Mouse (Mus musculus): ENCODE measurements at regions not wholly inside any gene's neighbourhood (a gene's known extent, or its start where the extent isn't known, plus 50 kb on each side); places are given as distances from the start of the nearest gene placed in this dataset.

DNA sequence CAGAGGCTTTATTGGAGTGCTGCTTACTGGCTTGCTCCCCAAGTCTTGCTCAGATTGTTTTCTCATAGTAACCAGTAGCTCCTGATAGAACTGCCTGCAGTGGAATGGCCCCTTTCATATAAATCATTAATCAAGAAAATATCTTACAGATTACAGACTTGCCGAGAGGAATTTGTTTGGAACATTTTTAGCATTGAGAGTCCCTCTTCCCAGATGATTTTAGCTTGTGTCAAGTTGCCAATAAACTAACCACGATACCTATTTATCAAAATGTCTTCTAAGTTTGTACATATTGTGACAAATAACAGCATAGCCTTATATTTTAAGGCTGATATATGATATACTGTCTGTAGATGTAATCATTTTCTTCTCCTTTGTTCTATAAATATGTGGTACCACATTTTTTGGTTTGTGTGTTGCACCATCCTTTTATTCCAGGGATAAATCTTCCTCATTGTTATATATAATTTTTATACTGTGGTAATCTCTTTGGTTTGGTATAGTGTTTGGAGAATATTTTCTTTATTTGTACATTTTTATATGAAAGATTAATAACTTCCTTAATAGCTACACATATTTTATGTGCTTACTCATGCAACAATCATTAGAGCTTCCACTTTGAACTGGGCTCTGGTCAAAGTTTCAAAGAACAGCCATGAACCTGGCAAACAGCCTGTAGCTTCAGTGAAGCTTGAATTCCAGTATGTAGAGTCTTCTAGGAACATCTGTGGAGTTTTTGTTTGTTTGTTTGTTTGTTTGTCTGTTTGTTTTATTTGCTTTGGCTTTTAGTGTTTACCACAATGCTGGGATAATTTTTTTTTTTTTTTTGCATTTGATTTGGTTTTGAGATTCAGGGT, 153.1 kb upstream of the Marcks start:
- WGBS, result 94% methylated on average over 2 of the region's 2 CpGs
- Histone ChIP-seq H3K9me3 (ENCODE audit: control insufficient read depth, low read length) (no peaks in the 10 kb centered on the region), H3K9ac (replicated peaks; ENCODE audit: low read length) (no peak overlapping the region), H3K27me3 (ENCODE audit: control insufficient read depth, insufficient read depth, low read length) (no peaks in the 10 kb centered on the region), H3K4me1 (ENCODE audit: control insufficient read depth, insufficient read depth, low read length) (no peaks in the 10 kb centered on the region), H3K36me3 (ENCODE audit: control insufficient read depth, insufficient read depth, low read length) (no peaks in the 10 kb centered on the region), H3K27ac (replicated peaks; ENCODE audit: low read depth, low read length) (no peak overlapping the region), H3K4me3 (replicated peaks; ENCODE audit: low read depth, low read length) (no peak overlapping the region), H3K4me2 (ENCODE audit: low read length) (no peak overlapping the region)
- DNase-seq (no peak), ATAC-seq (ENCODE audit: low FRiP score, low TSS enrichment) (no peak)

DNA sequence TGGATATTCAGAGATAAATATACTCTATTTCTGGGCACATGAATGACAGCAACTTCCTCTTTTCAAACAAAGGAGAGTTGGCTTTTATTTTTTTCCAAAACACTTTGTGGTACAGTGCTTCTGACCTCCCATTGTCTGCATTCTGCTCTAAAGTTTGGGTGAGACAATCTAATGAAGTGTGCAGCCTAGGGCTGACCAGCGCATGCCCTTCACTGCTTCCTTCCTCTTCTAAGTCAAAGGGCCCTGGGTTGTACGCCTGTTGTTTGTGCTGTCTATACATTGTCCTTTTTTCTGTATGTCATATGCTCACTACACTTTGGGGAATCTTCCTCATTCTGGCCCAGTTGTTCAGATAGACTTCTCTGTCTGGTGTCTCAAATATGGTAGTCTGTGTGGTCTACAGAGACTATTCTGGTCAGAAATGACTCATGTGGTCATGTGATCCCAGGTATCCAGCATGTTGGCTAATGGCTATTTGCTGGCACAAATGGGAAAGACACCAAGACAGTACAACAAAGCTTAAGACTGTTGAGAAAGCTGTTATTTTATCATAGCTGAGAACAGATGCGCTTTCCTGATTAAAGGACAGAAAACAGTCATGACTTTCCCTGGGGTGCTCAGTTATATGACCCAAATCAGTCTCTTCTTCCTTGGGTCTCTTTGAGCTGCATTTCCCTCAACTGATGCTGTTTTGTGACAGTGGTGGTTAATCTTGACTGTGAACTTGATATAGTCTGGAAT, 151.4 kb upstream of the Marcks start:
- 94% methylated on average over 3 of the region's 3 CpGs for WGBS
- Histone ChIP-seq H3K4me2 (ENCODE audit: low read length) (no peak overlapping the region), H3K9ac (replicated peaks; ENCODE audit: low read length) (no peak overlapping the region), H3K36me3 (ENCODE audit: control insufficient read depth, insufficient read depth, low read length) (no peaks in the 10 kb centered on the region), H3K27ac (replicated peaks; ENCODE audit: low read depth, low read length) (no peak overlapping the region), H3K4me1 (ENCODE audit: control insufficient read depth, insufficient read depth, low read length) (no peaks in the 10 kb centered on the region), H3K4me3 (replicated peaks; ENCODE audit: low read depth, low read length) (no peak overlapping the region), H3K27me3 (ENCODE audit: control insufficient read depth, insufficient read depth, low read length) (no peaks in the 10 kb centered on the region), H3K9me3 (ENCODE audit: control insufficient read depth, low read length) (no peaks in the 10 kb centered on the region)
- no peak for DNase-seq
- no peak for ATAC-seq (ENCODE audit: low FRiP score, low TSS enrichment)

DNA sequence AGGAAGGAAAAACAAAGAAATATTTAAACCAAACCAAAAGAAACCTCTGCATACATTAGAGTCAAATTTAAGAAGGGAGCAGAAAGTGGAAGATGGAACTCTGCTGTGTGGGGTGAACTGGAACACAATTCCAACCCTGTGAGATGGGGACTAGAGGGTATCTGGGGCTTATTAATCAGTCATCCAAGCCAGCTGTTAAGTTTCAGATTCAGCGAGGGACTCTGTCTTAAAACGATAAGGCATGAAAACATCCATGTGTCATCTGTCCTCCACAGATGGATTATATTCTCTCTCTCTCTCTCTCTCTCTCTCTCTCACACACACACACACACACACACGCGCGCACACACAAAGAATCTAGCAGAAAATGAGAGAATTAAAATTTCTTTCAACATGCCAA, 147.6 kb upstream of the Marcks start:
- WGBS, result 93% methylated on average over 5 of the region's 5 CpGs
- Histone ChIP-seq H3K4me1 (ENCODE audit: control insufficient read depth, insufficient read depth, low read length) (no peaks in the 10 kb centered on the region), H3K27ac (replicated peaks; ENCODE audit: low read depth, low read length) (no peak overlapping the region), H3K36me3 (ENCODE audit: control insufficient read depth, insufficient read depth, low read length) (no peaks in the 10 kb centered on the region), H3K9ac (replicated peaks; ENCODE audit: low read length) (no peak overlapping the region), H3K4me2 (ENCODE audit: low read length) (no peak overlapping the region), H3K9me3 (ENCODE audit: control insufficient read depth, low read length) (no peaks in the 10 kb centered on the region), H3K4me3 (replicated peaks; ENCODE audit: low read depth, low read length) (no peak overlapping the region), H3K27me3 (ENCODE audit: control insufficient read depth, insufficient read depth, low read length) (no peaks in the 10 kb centered on the region)
- DNase-seq (no peak), ATAC-seq (ENCODE audit: low FRiP score, low TSS enrichment) (no peak)

DNA sequence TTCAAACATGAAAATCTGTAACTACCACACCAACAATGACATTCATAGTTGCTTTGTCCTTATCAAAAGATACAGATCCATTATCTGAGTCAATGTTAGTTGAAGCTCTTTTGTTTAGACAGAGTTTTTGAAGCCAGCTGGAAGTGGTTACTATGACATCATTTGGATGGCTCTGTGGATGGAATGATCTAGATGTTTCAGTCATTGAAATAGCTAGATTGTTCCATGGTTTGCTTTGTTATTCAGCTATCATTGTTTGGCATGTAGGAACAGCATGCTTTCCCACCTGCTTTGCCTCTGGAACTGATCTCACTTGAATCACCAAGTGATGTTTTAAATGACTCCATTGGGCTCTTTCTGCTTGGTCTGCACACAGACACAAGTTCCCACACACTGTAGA, 144.2 kb upstream of the Marcks start:
- H3K4me3 ChIP-seq (replicated peaks; ENCODE audit: low read depth, low read length), result no peak overlapping the region

DNA sequence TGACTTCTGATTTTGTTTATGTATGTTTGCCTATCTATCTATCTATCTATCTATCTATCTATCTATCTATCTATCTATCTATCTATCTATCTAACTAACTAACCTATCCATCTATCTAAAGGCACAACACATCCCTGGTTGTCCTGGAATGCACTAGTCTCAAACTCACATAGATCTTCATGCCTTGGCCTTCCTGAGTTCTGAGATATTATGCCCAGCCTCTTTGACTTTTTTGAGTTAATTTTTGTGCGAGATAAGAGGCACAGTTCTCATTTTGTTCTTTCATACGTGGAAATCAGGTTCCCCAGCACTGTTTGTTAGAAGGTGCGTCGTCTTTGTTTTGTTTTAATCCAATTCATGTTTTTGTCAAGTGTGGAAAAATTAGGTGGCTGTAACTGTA, 142.1 kb upstream of the Marcks start:
- Histone ChIP-seq H3K27ac (replicated peaks; ENCODE audit: low read depth, low read length) (no peak overlapping the region), H3K4me3 (replicated peaks; ENCODE audit: low read depth, low read length) (no peak overlapping the region), H3K4me2 (ENCODE audit: low read length) (no peak overlapping the region), H3K27me3 (ENCODE audit: control insufficient read depth, insufficient read depth, low read length) (no peaks in the 10 kb centered on the region), H3K9ac (replicated peaks; ENCODE audit: low read length) (no peak overlapping the region), H3K9me3 (ENCODE audit: control insufficient read depth, low read length) (no peaks in the 10 kb centered on the region), H3K4me1 (ENCODE audit: control insufficient read depth, insufficient read depth, low read length) (no peaks in the 10 kb centered on the region), H3K36me3 (ENCODE audit: control insufficient read depth, insufficient read depth, low read length) (no peaks in the 10 kb centered on the region)
- DNase-seq (no peak), ATAC-seq (ENCODE audit: low FRiP score, low TSS enrichment) (no peak)
- 89% methylated on average over 4 of the region's 4 CpGs for WGBS

More for the DNA sequence above, 144.2 kb upstream of the Marcks start:
- Histone ChIP-seq H3K27me3 (ENCODE audit: control insufficient read depth, insufficient read depth, low read length) (no peaks in the 10 kb centered on the region), H3K4me1 (ENCODE audit: control insufficient read depth, insufficient read depth, low read length) (no peaks in the 10 kb centered on the region), H3K4me2 (ENCODE audit: low read length) (no peak overlapping the region), H3K27ac (replicated peaks; ENCODE audit: low read depth, low read length) (no peak overlapping the region), H3K9ac (replicated peaks; ENCODE audit: low read length) (no peak overlapping the region), H3K36me3 (ENCODE audit: control insufficient read depth, insufficient read depth, low read length) (no peaks in the 10 kb centered on the region), H3K9me3 (ENCODE audit: control insufficient read depth, low read length) (no peaks in the 10 kb centered on the region)
- ATAC-seq (ENCODE audit: low FRiP score, low TSS enrichment) (no peak), DNase-seq (no peak)

DNA sequence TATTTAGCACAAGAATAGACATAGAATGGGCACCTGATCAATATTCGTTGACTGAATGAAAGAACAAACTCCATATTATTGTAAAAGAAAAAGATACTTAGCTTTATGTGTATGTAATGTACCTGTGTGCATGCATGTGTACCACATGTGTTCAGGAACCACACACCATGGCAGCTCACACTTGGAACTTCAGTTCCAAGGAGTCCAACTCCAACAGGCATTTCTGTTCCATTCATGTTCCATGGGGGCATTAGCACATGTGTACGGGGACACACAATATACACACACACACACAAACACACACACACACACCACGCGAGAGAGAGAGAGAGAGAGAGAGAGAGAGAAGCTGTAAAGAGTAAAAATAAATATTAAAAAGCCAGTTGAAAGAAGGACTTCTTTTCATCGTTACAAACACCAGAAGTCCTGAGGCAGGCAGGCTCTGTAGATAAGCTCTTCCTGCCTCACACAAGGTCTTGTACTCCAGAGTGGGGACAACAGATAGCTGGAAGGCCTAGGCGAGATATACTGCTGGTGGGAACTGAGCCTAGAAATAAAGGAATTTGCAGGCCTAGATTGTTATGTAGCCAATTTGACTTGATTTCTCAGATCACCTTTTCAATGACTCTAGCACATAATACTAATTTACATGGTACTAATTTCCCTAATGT, 141.6 kb upstream of the Marcks start:
- Histone ChIP-seq H3K27me3 (ENCODE audit: control insufficient read depth, insufficient read depth, low read length) (no peaks in the 10 kb centered on the region), H3K9ac (replicated peaks; ENCODE audit: low read length) (no peak overlapping the region), H3K4me1 (ENCODE audit: control insufficient read depth, insufficient read depth, low read length) (no peaks in the 10 kb centered on the region), H3K4me2 (ENCODE audit: low read length) (no peak overlapping the region), H3K36me3 (ENCODE audit: control insufficient read depth, insufficient read depth, low read length) (no peaks in the 10 kb centered on the region), H3K4me3 (replicated peaks; ENCODE audit: low read depth, low read length) (no peak overlapping the region), H3K9me3 (ENCODE audit: control insufficient read depth, low read length) (no peaks in the 10 kb centered on the region), H3K27ac (replicated peaks; ENCODE audit: low read depth, low read length) (no peak overlapping the region)
- no peak for ATAC-seq (ENCODE audit: low FRiP score, low TSS enrichment)
- DNase-seq, result no peak
- whole genome bisulfite sequencing, result 87% methylated on average over 6 of the region's 6 CpGs

DNA sequence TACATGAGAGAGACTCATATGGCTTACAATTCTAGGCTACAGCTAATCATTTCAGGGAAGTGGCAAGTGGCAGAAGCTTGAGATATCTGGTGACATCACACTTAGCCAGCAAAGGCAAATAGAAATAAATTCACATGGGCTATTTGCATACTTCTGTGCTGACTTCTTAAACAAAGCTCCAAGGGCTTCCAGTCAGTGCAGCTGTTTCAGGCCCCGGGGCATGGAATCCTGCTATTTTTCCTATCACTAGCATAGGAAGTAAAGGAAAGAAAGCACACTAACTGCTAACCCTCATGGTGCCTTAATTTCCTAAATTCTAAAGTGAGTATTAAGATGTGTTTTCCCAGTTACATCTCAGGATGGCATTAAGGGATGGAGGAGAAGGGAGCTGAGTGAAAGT, 140.6 kb upstream of the Marcks start:
- no peaks in the 10 kb centered on the region for H3K9me3 ChIP-seq (ENCODE audit: control insufficient read depth, low read length)
- 49% methylated on average over 1 of the region's 1 CpGs for WGBS
- H3K9ac ChIP-seq (replicated peaks; ENCODE audit: low read length), result no peak overlapping the region
- H3K27me3 ChIP-seq (ENCODE audit: control insufficient read depth, insufficient read depth, low read length), result no peaks in the 10 kb centered on the region
- H3K4me2 ChIP-seq (ENCODE audit: low read length), result no peak overlapping the region
- no peak overlapping the region for H3K4me3 ChIP-seq (replicated peaks; ENCODE audit: low read depth, low read length)
- no peak for ATAC-seq (ENCODE audit: low FRiP score, low TSS enrichment)
- H3K27ac ChIP-seq (replicated peaks; ENCODE audit: low read depth, low read length), result no peak overlapping the region
- DNase-seq, result peak; percentile 28
- H3K36me3 ChIP-seq (ENCODE audit: control insufficient read depth, insufficient read depth, low read length), result no peaks in the 10 kb centered on the region
- no peaks in the 10 kb centered on the region for H3K4me1 ChIP-seq (ENCODE audit: control insufficient read depth, insufficient read depth, low read length)

DNA sequence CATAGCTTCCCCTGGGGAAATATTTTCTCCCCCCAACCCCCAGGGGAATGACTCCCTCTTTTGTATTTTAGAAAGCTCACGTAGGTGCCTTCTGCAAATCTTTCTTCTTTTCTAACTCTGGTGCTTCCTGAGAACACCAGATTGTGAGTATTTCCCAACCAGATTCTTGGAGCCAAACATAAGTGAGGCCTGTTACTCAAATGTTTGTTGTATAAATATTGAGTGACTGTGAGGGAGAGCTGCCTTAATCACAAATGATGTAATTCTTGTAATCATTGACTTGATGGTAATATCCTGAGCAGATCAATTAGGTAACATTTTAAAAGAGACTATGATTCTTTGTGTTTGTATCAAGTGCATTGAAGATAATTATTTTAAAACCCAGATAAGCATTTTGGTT, 137.1 kb upstream of the Marcks start:
- Histone ChIP-seq H3K27me3 (ENCODE audit: control insufficient read depth, insufficient read depth, low read length) (no peaks in the 10 kb centered on the region), H3K9me3 (ENCODE audit: control insufficient read depth, low read length) (no peaks in the 10 kb centered on the region), H3K4me1 (ENCODE audit: control insufficient read depth, insufficient read depth, low read length) (no peaks in the 10 kb centered on the region), H3K4me3 (replicated peaks; ENCODE audit: low read depth, low read length) (no peak overlapping the region), H3K9ac (replicated peaks; ENCODE audit: low read length) (no peak overlapping the region), H3K4me2 (ENCODE audit: low read length) (no peak overlapping the region), H3K36me3 (ENCODE audit: control insufficient read depth, insufficient read depth, low read length) (no peaks in the 10 kb centered on the region), H3K27ac (replicated peaks; ENCODE audit: low read depth, low read length) (no peak overlapping the region)
- ATAC-seq (ENCODE audit: low FRiP score, low TSS enrichment) (no peak), DNase-seq (no peak)
- WGBS, result 90% methylated on average over 1 of the region's 1 CpGs

All from midbrain, embryonic 14.5 days (tissue).